Mouse (Mus musculus) liver, embryonic 14.5 days (tissue): ENCODE measurements around the gene Dlec1. TPM values are rescaled to one million over a fixed set of nuclear protein-coding genes. Genes with fewer than 3 reads are reported as not detected.

Experiments used
- ATAC-seq: fragments of 200-750 bp; cut with Nextera tagmentation; 2 replicates; pipeline ENCODE4 v1.8.0; 2017; ENCODE audit warnings: moderate number of reproducible peaks, mild to moderate bottlenecking, moderate library complexity; ENCODE audit not compliant: insufficient read depth
- DNase-seq, 3 experiments: peaks; one replicate each; pipeline ENCODE4 v3.0.0-alpha.2; 2012 to 2013; ENCODE audit warnings: low read depth in 3 of 3, low spot score in 3 of 3
- H3K27ac ChIP-seq: fragments of 300-500 bp; sonication (generic); 2 replicates; pipeline ENCODE4 v1.5.1; 2014; ENCODE audit warnings: moderate library complexity, mild to moderate bottlenecking, control low read depth, inconsistent platforms
- H3K27me3 ChIP-seq: fragments of 300-500 bp; sonication (generic); 2 replicates; pipeline ENCODE4 v1.6.1; 2014; ENCODE audit warnings: mild to moderate bottlenecking, low read length, moderate library complexity; ENCODE audit not compliant: control insufficient read depth, insufficient read depth
- H3K36me3 ChIP-seq: fragments of 300-500 bp; sonication (generic); replicated peaks from 2 replicates; pipeline ENCODE4 v1.6.1; 2014; ENCODE audit warnings: low read depth; ENCODE audit not compliant: control insufficient read depth, insufficient read depth
- H3K4me1 ChIP-seq, 2 experiments: fragments of 200-500 bp in 1 of 2; fragments of 300-500 bp in 1 of 2; sonication (generic) in 1 of 2; replicated peaks; 2 replicates each; pipeline ENCODE4 v1.6.1; 2012 to 2014; ENCODE audit warnings: antibody characterized with exemption in 1 of 2, inconsistent platforms in 1 of 2, low read length in 1 of 2; ENCODE audit not compliant: control insufficient read depth in 2 of 2, insufficient read depth in 2 of 2
- H3K4me2 ChIP-seq: fragments of 300-500 bp; sonication (generic); 2 replicates; pipeline ENCODE4 v1.6.1; 2014; ENCODE audit warnings: low read depth, mild to moderate bottlenecking, control low read depth, moderate library complexity
- H3K4me3 ChIP-seq, 2 experiments: fragments of 200-500 bp in 1 of 2; fragments of 300-500 bp in 1 of 2; sonication (generic) in 1 of 2; 2 replicates each; pipeline ENCODE4 v1.5.1; 2012 to 2014; ENCODE audit warnings: low read depth in 2 of 2, low read length in 2 of 2, mild to moderate bottlenecking in 2 of 2, control low read depth in 1 of 2, inconsistent platforms in 1 of 2, moderate library complexity in 1 of 2; ENCODE audit not compliant: insufficient read depth in 1 of 2
- H3K9ac ChIP-seq: fragments of 300-500 bp; sonication (generic); replicated peaks from 2 replicates; pipeline ENCODE4 v1.6.1; 2014; ENCODE audit warnings: mild to moderate bottlenecking, control low read depth, moderate library complexity
- H3K9me3 ChIP-seq: fragments of 300-500 bp; sonication (generic); 2 replicates; pipeline ENCODE4 v1.6.1; 2016; ENCODE audit warnings: low read length, mixed read lengths; ENCODE audit not compliant: control insufficient read depth
- CTCF ChIP-seq: IDR thresholded peaks from 2 replicates; pipeline ENCODE4 v1.5.1; 2016; ENCODE audit warnings: antibody characterized with exemption, low read depth, control low read depth
- EP300 ChIP-seq: IDR thresholded peaks from 2 replicates; pipeline ENCODE4 v1.6.1; 2016; ENCODE audit warnings: antibody characterized with exemption, low read depth
- WGBS: fragments of 180-500 bp; shearing (Covaris S2); extraction: QIAGEN DNeasy Blood & Tissue Kit; methylation state at CpG from one replicate; pipeline ENCODE4 v1.1.7; 2014; ENCODE audit not compliant: insufficient replicate concordance; 5-methylcytosine and 5-hydroxymethylcytosine counted together
- polyA plus RNA-seq, 2 experiments: library from polyadenylated mRNA; depleted of rRNA in 1 of 2; stranded (reverse) in 1 of 2; unstranded in 1 of 2; fragments of >200 nt; fragmentation: Nextera tagmentation in 1 of 2; extraction: Ambion mirVana in 1 of 2; gene quantifications; 2 replicates each; pipeline versions ENCODE4 v1.2.1 to v1.2.3; 2012 to 2014

Gene Dlec1
- 0.04 and 0.06 TPM in 2 replicates for polyA plus RNA-seq (2012; rRNA removed)
- polyA plus RNA-seq (2014; fragmentation: Nextera tagmentation; extraction: Ambion mirVana), result 0.04 TPM in 1 of 2 replicates, not detected in the other

- WGBS, result 3% methylated on average over 44 of the region's 44 CpGs
- H3K4me3 ChIP-seq, result peak within 1 kb of the TSS; percentile 57 to 92
- no peaks in the 10 kb centered on the region for H3K9me3 ChIP-seq
- H3K27me3 ChIP-seq, result no peaks in the 10 kb centered on the region; the same call in none of the 2 replicates
- H3K4me1 ChIP-seq, result peaks cover 0 to 2% of the 10 kb centered on the region in 2 experiments; a peak in 1 of 4 replicates
- no peaks in the 10 kb centered on the region for H3K36me3 ChIP-seq
- ATAC-seq (peak; percentile 76), DNase-seq (peak; percentile 54 to 58 (median 54))
- H3K9ac ChIP-seq, result no peak within 1 kb of the TSS; the same call in 1 of the 2 replicates
- no peak within 1 kb of the TSS for H3K27ac ChIP-seq
- TF ChIP-seq CTCF, result no peak
- TF ChIP-seq EP300, result no peak
- H3K4me2 ChIP-seq, result peak within 1 kb of the TSS; percentile 70
Observed at GRCm38 (mm10) chr9:119101992-119102782, at the start of gene Dlec1. Gene Dlec1 (plus strand): TSS chr9:119102478.

GRCm38 (mm10) chr9:119053964-119054576, 48.2 kb upstream of the Dlec1 start:
- Histone ChIP-seq H3K9me3 (no peaks in the 10 kb centered on the region), H3K4me2 (no peak overlapping the region), H3K4me1 (peaks cover 2 to 6% of the 10 kb centered on the region in 2 experiments; a peak in 3 of 4 replicates), H3K27ac (no peak overlapping the region), H3K4me3 (no peak overlapping the region), H3K27me3 (peaks cover 3% of the 10 kb centered on the region), H3K36me3 (no peaks in the 10 kb centered on the region), H3K9ac (no peak overlapping the region)
- ATAC-seq (no peak), DNase-seq (no peak)
- WGBS, result 43% methylated on average over 9 of the region's 9 CpGs
- TF ChIP-seq CTCF (no peak), EP300 (no peak)

GRCm38 (mm10) chr9:119055336-119055735, 46.9 kb upstream of the Dlec1 start:
- Histone ChIP-seq H3K9ac (no peak overlapping the region), H3K4me1 (0 out of 4 replicates have a peak, but pooled peaks cover 0 to 2% of the 10 kb centered on the region in 2 experiments), H3K27me3 (peaks cover 3% of the 10 kb centered on the region), H3K36me3 (no peaks in the 10 kb centered on the region), H3K9me3 (no peaks in the 10 kb centered on the region), H3K27ac (no peak overlapping the region), H3K4me2 (no peak overlapping the region), H3K4me3 (no peak overlapping the region)
- no peak for TF ChIP-seq EP300
- no peak for TF ChIP-seq CTCF
- ATAC-seq (no peak), DNase-seq (no peak)
- 69% methylated on average over 4 of the region's 4 CpGs for WGBS

GRCm38 (mm10) chr9:119058245-119058644, 44.0 kb upstream of the Dlec1 start:
- TF ChIP-seq EP300, result no peak
- no peak for TF ChIP-seq CTCF
- no peak overlapping the region for H3K9ac ChIP-seq

GRCm38 (mm10) chr9:119060701-119061100, 41.6 kb upstream of the Dlec1 start:
- no peak for ATAC-seq
- Histone ChIP-seq H3K9me3 (no peaks in the 10 kb centered on the region), H3K4me1 (no peaks in the 10 kb centered on the region; a peak in 2 of 4 replicates), H3K27ac (no peak overlapping the region), H3K36me3 (no peaks in the 10 kb centered on the region), H3K4me3 (no peak overlapping the region), H3K9ac (no peak overlapping the region), H3K27me3 (no peaks in the 10 kb centered on the region), H3K4me2 (no peak overlapping the region)
- 65% methylated on average over 10 of the region's 10 CpGs for WGBS
- no peak for TF ChIP-seq EP300
- TF ChIP-seq CTCF, result no peak
- no peak for DNase-seq

More at GRCm38 (mm10) chr9:119058245-119058644, 44.0 kb upstream of the Dlec1 start:
- Histone ChIP-seq H3K27me3 (no peaks in the 10 kb centered on the region; the same call in 1 of the 2 replicates), H3K9me3 (no peaks in the 10 kb centered on the region), H3K4me1 (no peaks in the 10 kb centered on the region), H3K36me3 (no peaks in the 10 kb centered on the region), H3K4me3 (no peak overlapping the region), H3K4me2 (no peak overlapping the region), H3K27ac (no peak overlapping the region)
- no peak for DNase-seq
- WGBS, result 64% methylated on average over 7 of the region's 7 CpGs
- ATAC-seq, result no peak
